Mouse (Mus musculus): Measurements from ENCODE around the gene Slc38a1.

Gene Slc38a1

GRCm38 (mm10) chr15:96551569-96552380, 90.9 kb downstream of the Slc38a1 start:
- DNase-seq = peak; percentile 21 to 65

GRCm38 (mm10) chr15:96551107-96551506, 91.6 kb downstream of the Slc38a1 start:
- DNase-seq = no peak

GRCm38 (mm10) chr15:96548363-96548762, 94.3 kb downstream of the Slc38a1 start:
- no peak for DNase-seq

GRCm38 (mm10) chr15:96547256-96548195, 95.2 kb downstream of the Slc38a1 start:
- DNase-seq = no peak

- DNase-seq = peak; percentile 48 to 55
Observed at GRCm38 (mm10) chr15:96543181-96543828, 99.4 kb downstream of the Slc38a1 start.

- no peak for DNase-seq
Observed at GRCm38 (mm10) chr15:96542135-96542534, 100.6 kb downstream of the Slc38a1 start.

GRCm38 (mm10) chr15:96537272-96537671, 105.4 kb downstream of the Slc38a1 start:
- no peak for DNase-seq

GRCm38 (mm10) chr15:96536412-96536811, 106.3 kb downstream of the Slc38a1 start:
- DNase-seq = no peak

GRCm38 (mm10) chr15:96527686-96528085, 115.0 kb downstream of the Slc38a1 start:
- DNase-seq = no peak

- DNase-seq = no peak
Observed at GRCm38 (mm10) chr15:96524239-96524738, 118.4 kb downstream of the Slc38a1 start.

Measured in cerebellum, postnatal 36 days (tissue).